Mouse (Mus musculus): ENCODE measurements around the gene Pla2g4f. TPM values are rescaled to one million over a fixed set of nuclear protein-coding genes. Genes with fewer than 3 reads are reported as not detected.
A peak's percentile ranks its signal among the peaks of the same experiment; 100 is the strongest.

The Pla2g4f gene
- not detected in 2 replicates for polyA plus RNA-seq (2016; fragmentation: Nextera tagmentation; extraction: Ambion mirVana)

DNA sequence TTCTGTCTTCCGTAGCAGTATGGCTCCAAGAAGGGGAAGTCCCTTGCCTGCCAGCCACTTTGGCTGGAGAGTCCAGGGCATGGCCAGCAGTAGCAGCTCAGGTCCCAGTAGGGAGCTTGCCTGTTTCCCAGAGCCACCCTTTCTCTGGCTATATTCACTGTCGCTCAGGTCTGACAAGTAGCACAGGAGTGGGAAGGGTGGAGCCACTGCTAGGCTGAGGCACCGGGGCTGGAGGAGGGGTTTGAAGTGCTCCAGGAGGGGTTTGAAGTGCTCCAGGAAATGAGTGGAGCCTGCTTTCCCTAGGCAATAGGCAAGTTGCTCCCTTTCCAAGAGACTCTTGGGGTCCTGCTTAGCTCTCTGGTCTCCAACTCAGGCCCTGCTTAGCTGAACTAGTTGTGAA lies at the start of gene Pla2g4f:
TSS of gene Pla2g4f (minus strand) at position 190 of the 400 bp plus-strand sequence.
- H3K9me3 ChIP-seq: no peaks in the 10 kb centered on the region
- H3K27ac ChIP-seq: no peak within 1 kb of the TSS
- 72% methylated on average over 3 of the region's 3 CpGs for WGBS
- H3K36me3 ChIP-seq: peaks cover 33% of the 10 kb centered on the region
- no peak within 1 kb of the TSS for H3K4me3 ChIP-seq
- H3K4me1 ChIP-seq (replicated peaks): no peaks in the 10 kb centered on the region
- no peaks in the 10 kb centered on the region for H3K27me3 ChIP-seq (ENCODE audit: insufficient read depth, poor library complexity, severe bottlenecking)
- no peak for DNase-seq (ENCODE audit: low spot score)

GRCm38 (mm10) chr2:120360425-120360824 lies 46.5 kb upstream of the Pla2g4f start:
- Histone ChIP-seq H3K4me1 (replicated peaks) (no peaks in the 10 kb centered on the region), H3K4me3 (no peak overlapping the region), H3K36me3 (peaks cover 83% of the 10 kb centered on the region), H3K9me3 (no peaks in the 10 kb centered on the region), H3K27ac (no peak overlapping the region), H3K27me3 (ENCODE audit: insufficient read depth, poor library complexity, severe bottlenecking) (no peaks in the 10 kb centered on the region)
- no peak for DNase-seq (ENCODE audit: low spot score)
- WGBS: 93% methylated on average over 1 of the region's 1 CpGs

GRCm38 (mm10) chr2:120352682-120353646 lies 39.0 kb upstream of the Pla2g4f start, which contains the start of gene Vps39:
Vps39 (minus strand) TSS chr2:120353137.
- WGBS: 12% methylated on average over 44 of the region's 44 CpGs
- peak within 1 kb of the TSS; percentile 96 for H3K4me3 ChIP-seq
- DNase-seq (ENCODE audit: low spot score): peak; percentile 92
- H3K27ac ChIP-seq: peak within 1 kb of the TSS; percentile 89
- peaks cover 15% of the 10 kb centered on the region for H3K4me1 ChIP-seq (replicated peaks)
- H3K36me3 ChIP-seq: peaks cover 60% of the 10 kb centered on the region
- no peaks in the 10 kb centered on the region for H3K9me3 ChIP-seq
- no peaks in the 10 kb centered on the region for H3K27me3 ChIP-seq (ENCODE audit: insufficient read depth, poor library complexity, severe bottlenecking)

GRCm38 (mm10) chr2:120351321-120351720 lies 37.4 kb upstream of the Pla2g4f start:
- peaks cover 15% of the 10 kb centered on the region for H3K4me1 ChIP-seq (replicated peaks)
- H3K27me3 ChIP-seq (ENCODE audit: insufficient read depth, poor library complexity, severe bottlenecking): no peaks in the 10 kb centered on the region
- DNase-seq (ENCODE audit: low spot score): no peak
- whole genome bisulfite sequencing: 89% methylated on average over 5 of the region's 5 CpGs
- H3K27ac ChIP-seq: no peak overlapping the region
- H3K4me3 ChIP-seq: peak overlapping the region; percentile 96; the same call in 1 of the 2 replicates
- peaks cover 62% of the 10 kb centered on the region for H3K36me3 ChIP-seq
- H3K9me3 ChIP-seq: no peaks in the 10 kb centered on the region

GRCm38 (mm10) chr2:120348120-120348519 lies 34.2 kb upstream of the Pla2g4f start:
- H3K4me1 ChIP-seq (replicated peaks): peaks cover 15% of the 10 kb centered on the region
- H3K27ac ChIP-seq: no peak overlapping the region
- no peaks in the 10 kb centered on the region for H3K27me3 ChIP-seq (ENCODE audit: insufficient read depth, poor library complexity, severe bottlenecking)
- DNase-seq (ENCODE audit: low spot score): no peak
- no peaks in the 10 kb centered on the region for H3K9me3 ChIP-seq
- no peak overlapping the region for H3K4me3 ChIP-seq
- H3K36me3 ChIP-seq: peaks cover 67% of the 10 kb centered on the region
- WGBS: 90% methylated on average over 9 of the region's 9 CpGs

- H3K4me1 ChIP-seq (replicated peaks): no peaks in the 10 kb centered on the region
- H3K9me3 ChIP-seq: no peaks in the 10 kb centered on the region
- no peak overlapping the region for H3K4me3 ChIP-seq
- DNase-seq (ENCODE audit: low spot score): no peak
- peaks cover 95% of the 10 kb centered on the region for H3K36me3 ChIP-seq
- H3K27ac ChIP-seq: no peak overlapping the region
- WGBS: 95% methylated on average over 1 of the region's 1 CpGs
- no peaks in the 10 kb centered on the region for H3K27me3 ChIP-seq (ENCODE audit: insufficient read depth, poor library complexity, severe bottlenecking)
Observed at GRCm38 (mm10) chr2:120341741-120342140, 27.8 kb upstream of the Pla2g4f start.

GRCm38 (mm10) chr2:120337886-120338285 lies 23.9 kb upstream of the Pla2g4f start:
- Histone ChIP-seq H3K9me3 (no peaks in the 10 kb centered on the region), H3K27ac (no peak overlapping the region), H3K36me3 (peaks cover 94% of the 10 kb centered on the region), H3K4me1 (replicated peaks) (no peaks in the 10 kb centered on the region), H3K27me3 (ENCODE audit: insufficient read depth, poor library complexity, severe bottlenecking) (no peaks in the 10 kb centered on the region), H3K4me3 (no peak overlapping the region)
- no peak for DNase-seq (ENCODE audit: low spot score)
- 76% methylated on average over 2 of the region's 2 CpGs for WGBS

DNA sequence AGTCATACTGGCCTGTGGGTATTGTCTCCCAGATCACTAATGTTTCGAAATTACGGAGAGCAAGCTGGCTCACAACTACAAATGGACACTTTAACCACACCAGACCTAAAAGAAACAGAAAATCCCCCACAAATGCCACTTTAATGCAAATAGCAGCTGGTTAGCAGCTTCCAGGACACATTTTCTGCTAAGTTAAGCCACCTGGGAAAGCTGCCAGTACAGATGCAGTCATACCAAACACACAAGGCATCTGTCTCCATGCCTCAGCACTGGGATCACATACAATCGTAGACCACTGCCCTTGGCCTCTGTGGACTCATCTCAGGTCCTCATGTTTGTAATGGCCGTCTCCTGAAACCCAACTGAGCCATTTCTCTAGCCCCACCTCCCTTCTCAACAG lies 17.6 kb upstream of the Pla2g4f start:
- H3K4me1 ChIP-seq (replicated peaks): no peaks in the 10 kb centered on the region
- DNase-seq (ENCODE audit: low spot score): no peak
- H3K27me3 ChIP-seq (ENCODE audit: insufficient read depth, poor library complexity, severe bottlenecking): no peaks in the 10 kb centered on the region
- H3K36me3 ChIP-seq: peaks cover 89% of the 10 kb centered on the region
- H3K4me3 ChIP-seq: no peak overlapping the region
- no peak overlapping the region for H3K27ac ChIP-seq
- 92% methylated on average over 4 of the region's 4 CpGs for WGBS
- no peaks in the 10 kb centered on the region for H3K9me3 ChIP-seq

DNA sequence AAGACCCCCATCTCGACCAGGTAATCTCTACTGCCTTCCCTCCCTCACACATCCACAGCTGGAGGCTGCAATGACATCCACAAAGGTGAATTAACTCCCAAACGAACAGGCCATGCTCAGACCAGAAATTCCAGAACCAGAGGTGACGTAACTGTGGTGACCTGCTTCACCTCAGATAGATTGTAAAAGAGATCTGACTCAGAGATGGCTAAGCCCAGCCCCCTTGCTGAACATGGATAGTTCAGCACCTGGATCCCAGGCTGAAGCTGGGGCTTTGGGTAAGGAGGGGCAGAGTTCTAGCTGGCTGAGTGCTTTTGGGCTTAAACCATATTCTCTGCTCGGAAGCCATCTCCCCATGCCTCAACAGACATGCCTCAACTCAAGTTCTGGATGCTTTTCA lies 1.1 kb upstream of the Pla2g4f start:
- H3K9me3 ChIP-seq: no peaks in the 10 kb centered on the region
- no peak overlapping the region for H3K27ac ChIP-seq
- DNase-seq (ENCODE audit: low spot score): no peak
- H3K36me3 ChIP-seq: peaks cover 42% of the 10 kb centered on the region
- no peaks in the 10 kb centered on the region for H3K4me1 ChIP-seq (replicated peaks)
- no peak overlapping the region for H3K4me3 ChIP-seq
- 80% methylated on average over 4 of the region's 4 CpGs for WGBS
- no peaks in the 10 kb centered on the region for H3K27me3 ChIP-seq (ENCODE audit: insufficient read depth, poor library complexity, severe bottlenecking)

DNA sequence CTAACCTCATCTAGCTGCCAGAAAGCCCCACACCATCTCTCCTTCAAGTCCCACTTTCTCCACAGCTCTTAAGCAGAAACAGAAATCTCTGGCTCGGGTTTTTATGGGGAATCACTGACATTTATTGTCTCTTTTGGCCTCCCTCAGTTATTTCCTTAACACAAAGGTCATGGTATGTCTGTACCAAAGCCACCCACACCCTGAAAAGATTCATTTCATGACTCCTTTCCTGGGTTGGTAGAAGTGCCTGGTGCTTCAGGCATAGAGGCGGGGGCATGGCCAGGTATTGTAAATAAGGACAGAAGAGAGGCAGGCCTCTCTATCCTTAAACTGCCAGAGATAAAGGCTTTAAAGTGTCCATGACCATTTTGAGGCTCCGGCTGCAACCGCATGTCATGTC lies 522 bp upstream of the Pla2g4f start:
- no peaks in the 10 kb centered on the region for H3K4me1 ChIP-seq (replicated peaks)
- no peaks in the 10 kb centered on the region for H3K9me3 ChIP-seq
- no peak overlapping the region for H3K4me3 ChIP-seq
- 94% methylated on average over 4 of the region's 4 CpGs for WGBS
- no peak overlapping the region for H3K27ac ChIP-seq
- no peaks in the 10 kb centered on the region for H3K27me3 ChIP-seq (ENCODE audit: insufficient read depth, poor library complexity, severe bottlenecking)
- H3K36me3 ChIP-seq: peaks cover 38% of the 10 kb centered on the region
- DNase-seq (ENCODE audit: low spot score): no peak

DNA sequence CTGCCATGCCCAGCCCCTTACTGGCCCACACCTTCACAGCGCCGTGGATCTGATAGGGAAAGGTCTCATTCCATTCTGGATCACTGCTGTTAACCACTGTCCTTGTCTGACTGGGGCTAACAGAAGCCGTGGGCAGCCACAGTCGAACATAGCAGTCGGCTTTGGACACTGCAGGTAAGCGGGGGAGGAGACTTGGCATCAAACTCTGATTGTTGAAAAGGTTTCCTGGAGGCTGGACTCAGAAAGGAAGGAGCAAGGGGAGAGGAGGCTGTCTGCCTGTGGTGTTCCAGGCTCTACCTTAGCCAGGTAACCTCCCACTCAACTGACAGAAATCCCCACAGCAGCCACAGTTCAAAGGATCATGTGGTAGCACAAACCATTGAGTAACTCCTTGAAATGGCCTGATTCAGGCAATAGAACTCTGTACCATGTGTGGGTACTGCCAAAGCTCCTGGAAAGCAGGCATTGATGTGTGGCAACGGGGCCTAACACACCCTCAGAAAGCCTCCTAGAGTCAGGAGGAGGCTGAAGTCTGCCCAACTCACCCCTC lies 1.6 kb downstream of the Pla2g4f start:
- no peak overlapping the region for H3K27ac ChIP-seq
- no peaks in the 10 kb centered on the region for H3K27me3 ChIP-seq (ENCODE audit: insufficient read depth, poor library complexity, severe bottlenecking)
- H3K36me3 ChIP-seq: peaks cover 17% of the 10 kb centered on the region
- WGBS: 88% methylated on average over 7 of the region's 7 CpGs
- H3K9me3 ChIP-seq: no peaks in the 10 kb centered on the region
- DNase-seq (ENCODE audit: low spot score): no peak
- H3K4me1 ChIP-seq (replicated peaks): no peaks in the 10 kb centered on the region
- no peak overlapping the region for H3K4me3 ChIP-seq

GRCm38 (mm10) chr2:120304113-120304512 lies 9.9 kb downstream of the Pla2g4f start:
- no peaks in the 10 kb centered on the region for H3K36me3 ChIP-seq
- no peak overlapping the region for H3K27ac ChIP-seq
- WGBS: 42% methylated on average over 3 of the region's 3 CpGs
- no peak overlapping the region for H3K4me3 ChIP-seq
- no peaks in the 10 kb centered on the region for H3K4me1 ChIP-seq (replicated peaks)
- no peaks in the 10 kb centered on the region for H3K9me3 ChIP-seq
- H3K27me3 ChIP-seq (ENCODE audit: insufficient read depth, poor library complexity, severe bottlenecking): no peaks in the 10 kb centered on the region
- DNase-seq (ENCODE audit: low spot score): no peak

GRCm38 (mm10) chr2:120301076-120301475 lies 12.9 kb downstream of the Pla2g4f start:
- Histone ChIP-seq H3K4me3 (no peak overlapping the region), H3K27me3 (ENCODE audit: insufficient read depth, poor library complexity, severe bottlenecking) (no peaks in the 10 kb centered on the region), H3K36me3 (no peaks in the 10 kb centered on the region), H3K27ac (no peak overlapping the region), H3K4me1 (replicated peaks) (0 out of 2 replicates have a peak, but pooled peaks cover 3% of the 10 kb centered on the region), H3K9me3 (no peaks in the 10 kb centered on the region)
- no peak for DNase-seq (ENCODE audit: low spot score)
- WGBS: 89% methylated on average over 6 of the region's 6 CpGs
